9 mouse cellular contexts compared by ENCODE assay signal in the genomic region with DNA sequence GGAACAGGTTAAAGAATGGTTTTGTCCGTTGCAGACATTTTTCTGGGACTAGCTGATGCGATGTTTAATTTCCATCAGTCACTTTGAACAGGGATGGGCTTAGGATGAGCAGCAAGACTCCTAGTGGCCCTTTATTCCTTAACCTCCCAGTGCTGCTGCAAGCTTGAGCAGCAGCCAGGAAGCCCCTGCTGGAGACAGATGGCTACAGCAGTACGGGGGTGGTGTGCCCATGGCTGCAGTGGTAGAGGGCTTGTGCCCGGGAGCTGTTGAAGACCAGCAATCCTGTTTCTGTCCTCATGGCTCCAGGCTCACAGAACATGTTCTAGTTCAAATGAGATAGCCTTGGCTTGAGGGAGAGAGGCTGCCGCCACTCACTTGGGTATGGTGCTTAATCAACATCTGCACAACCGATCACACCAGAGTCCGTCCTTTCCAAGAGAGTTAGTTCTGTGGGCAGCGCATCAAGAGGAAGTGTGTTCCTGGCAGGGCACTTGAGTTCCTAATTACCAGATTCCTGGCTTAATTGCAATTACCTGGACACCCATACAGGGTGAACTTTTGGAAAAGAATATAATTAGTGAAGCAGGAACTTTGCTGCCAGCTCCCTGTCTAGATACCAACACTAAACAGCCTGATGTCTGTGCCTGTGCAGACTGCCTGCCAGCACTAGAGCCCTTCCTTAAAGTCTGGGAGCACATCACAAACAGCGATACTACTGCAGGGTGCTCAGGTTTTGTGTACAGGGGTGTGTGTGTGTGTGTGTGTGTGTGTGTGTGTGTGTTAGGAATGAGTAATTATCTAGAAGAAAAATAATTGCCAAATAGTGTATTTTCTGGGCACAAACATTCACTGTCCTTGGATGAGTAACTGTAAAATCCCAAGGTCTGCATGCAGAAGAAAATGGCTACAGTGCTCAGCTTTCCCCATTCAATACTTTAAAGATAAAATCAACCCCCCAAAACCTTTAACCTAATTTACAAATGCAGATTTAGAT.
DNase-seq lines count a peak whose midpoint lies in the region; ATAC-seq and TF ChIP-seq lines count a peak whose summit lies in the region.
"Had no signal": no experiment of that assay in that cellular context is flagged by ENCODE, and none has a peak within 500 bp of the region (broad histone marks: within the 10 kb centered on the region; RNA-seq: fewer than 3 reads in every experiment).

No protein-coding gene starts in this region.

- no peak overlapping the region for H3K4me3 ChIP-seq in heart, adult 2 months
- no peak overlapping the region for H3K4me3 ChIP-seq in heart, embryonic 10.5 days
- no peak overlapping the region for H3K4me3 ChIP-seq in lung, postnatal 0 days (ENCODE audit: low read depth, low read length)

- 50% methylated on average over 9 of the region's 9 CpGs for WGBS in heart, adult 2 months
- WGBS in heart, embryonic 10.5 days: 81% methylated on average over 9 of the region's 9 CpGs
- 73% methylated on average over 9 of the region's 9 CpGs for WGBS in lung, postnatal 0 days

- no peak for TF ChIP-seq EP300 in heart, adult 2 months (IDR thresholded peaks at IDR 0.05; ENCODE audit: insufficient read depth, low read depth, low read length)
- TF ChIP-seq EP300 in lung, postnatal 0 days (IDR thresholded peaks at IDR 0.05): no peak

- intact Hi-C loops in heart, adult 2 months (cut with DNase I): no loop called here
- intact Hi-C loops in gastrocnemius, postnatal 36 days (cut with DNase I): loop anchor here (5.0 kb wide), 1 partner anchor 74 kb away; no protein-coding TSS in a partner anchor

- peak; percentile 60 for TF ChIP-seq CTCF in heart, adult 2 months (IDR thresholded peaks at IDR 0.05)
- peak; percentile 54 for TF ChIP-seq CTCF in lung, postnatal 0 days (IDR thresholded peaks at IDR 0.05)

- no peak overlapping the region for H3K27ac ChIP-seq in heart, adult 2 months
- H3K27ac ChIP-seq in heart, embryonic 10.5 days: no peak overlapping the region
- H3K27ac ChIP-seq in lung, postnatal 0 days (ENCODE audit: low read length): no peak overlapping the region

- H3K4me1 ChIP-seq in heart, adult 2 months (ENCODE audit: control insufficient read depth, insufficient read depth, low read length): peaks cover 24% of the 10 kb centered on the region
- H3K4me1 ChIP-seq in heart, embryonic 10.5 days: peaks cover 40% of the 10 kb centered on the region
- H3K4me1 ChIP-seq in lung, postnatal 0 days (ENCODE audit: insufficient read depth, low read depth, low read length): no peaks in the 10 kb centered on the region; the same call in 1 of the 2 replicates

- TF ChIP-seq POLR2A in heart, adult 2 months (IDR thresholded peaks at IDR 0.05; ENCODE audit: insufficient read depth, low read depth, low read length): no peak

- no peak overlapping the region for H3K9ac ChIP-seq in heart, adult 2 months (ENCODE audit: low read depth, low read length)
- no peak overlapping the region for H3K9ac ChIP-seq in lung, postnatal 0 days (replicated peaks; ENCODE audit: low read depth)

- peaks cover 4% of the 10 kb centered on the region; the same call in 1 of the 2 replicates for H3K79me2 ChIP-seq in heart, adult 2 months (replicated peaks; ENCODE audit: control insufficient read depth, insufficient read depth, low read length)

- H3K27me3 ChIP-seq in heart, adult 2 months (ENCODE audit: control insufficient read depth, insufficient read depth, low read length): no peaks in the 10 kb centered on the region
- no peaks in the 10 kb centered on the region for H3K27me3 ChIP-seq in heart, embryonic 10.5 days (ENCODE audit: insufficient read depth, poor library complexity, severe bottlenecking)
- H3K27me3 ChIP-seq in lung, postnatal 0 days (replicated peaks; ENCODE audit: insufficient read depth, low read length): no peaks in the 10 kb centered on the region
- H3K27me3 ChIP-seq: CH12.LX had no signal

- no peak overlapping the region for H3K4me2 ChIP-seq in lung, postnatal 0 days (replicated peaks; ENCODE audit: low read depth, low read length)

- no peaks in the 10 kb centered on the region for H3K9me3 ChIP-seq in heart, embryonic 10.5 days
- H3K9me3 ChIP-seq in lung, postnatal 0 days (ENCODE audit: low read length): no peaks in the 10 kb centered on the region

- no peak for DNase-seq in heart, adult 2 months
- DNase-seq in heart, embryonic 10.5 days (ENCODE audit: low spot score): no peak
- DNase-seq in lung, postnatal 0 days (ENCODE audit: low spot score): no peak
- no peak for DNase-seq in lung, postnatal 25 days (ENCODE audit: low spot score)
- DNase-seq in brain, adult 2 months (ENCODE audit: low read depth, low spot score): peak; percentile 50
- no peak for DNase-seq in left cerebral cortex, adult 18-20 months (ENCODE audit: low spot score in 2 of 2)
- DNase-seq in gastrocnemius, postnatal 36 days: no peak

- peaks cover 2% of the 10 kb centered on the region; the same call in 1 of the 2 replicates for H3K36me3 ChIP-seq in heart, adult 2 months (ENCODE audit: control insufficient read depth, insufficient read depth, low read length)
- no peaks in the 10 kb centered on the region for H3K36me3 ChIP-seq in heart, embryonic 10.5 days
- no peaks in the 10 kb centered on the region for H3K36me3 ChIP-seq in lung, postnatal 0 days (ENCODE audit: insufficient read depth, low read length)

- no peak for ATAC-seq in lung, postnatal 0 days
- ATAC-seq in megakaryocyte-erythroid progenitor cell, adult 5-6 weeks (replicated peaks; ENCODE audit: low FRiP score, low TSS enrichment, poor library complexity, severe bottlenecking): peak; percentile 68
